Mouse (Mus musculus): ENCODE measurements at regions not wholly inside any gene's neighbourhood (a gene's known extent, or its start where the extent isn't known, plus 50 kb on each side); places are given as distances from the start of the nearest gene placed in this dataset.
"Not testable (repeated sequence)": the region's sequence is repeated elsewhere in the genome, so short reads cannot be mapped to it uniquely, and the experiment has no call there.

- intact Hi-C loops (cut with DNase I): no loop called here
- DNase-seq: no peak
Measured at GRCm38 (mm10) chr17:13547657-13548360, 193.4 kb downstream of the Tcp10c start.

- DNase-seq: no peak
- intact Hi-C loops (cut with DNase I): no loop called here
Measured at GRCm38 (mm10) chr17:13549975-13550895, 195.9 kb downstream of the Tcp10c start.

GRCm38 (mm10) chr17:13550896-13551267 lies 196.5 kb downstream of the Tcp10c start:
- intact Hi-C loops (cut with DNase I); DNase-seq: not testable (repeated sequence)

- intact Hi-C loops (cut with DNase I); DNase-seq: not testable (repeated sequence)
Measured at GRCm38 (mm10) chr17:13551693-13552404, 197.5 kb downstream of the Tcp10c start.

GRCm38 (mm10) chr17:13552840-13553239 lies 198.5 kb downstream of the Tcp10c start:
- intact Hi-C loops (cut with DNase I): not testable (repeated sequence)

GRCm38 (mm10) chr17:13555311-13556059 lies 201.1 kb downstream of the Tcp10c start:
- DNase-seq: peak; percentile 73 to 76
- intact Hi-C loops (cut with DNase I): not testable (repeated sequence)

More at GRCm38 (mm10) chr17:13552840-13553239, 198.5 kb downstream of the Tcp10c start:
- DNase-seq: not testable (repeated sequence)

GRCm38 (mm10) chr17:13556060-13556660 lies 201.8 kb downstream of the Tcp10c start:
- DNase-seq; intact Hi-C loops (cut with DNase I): not testable (repeated sequence)

GRCm38 (mm10) chr17:13558863-13559262 lies 201.5 kb upstream of the Afdn start:
- intact Hi-C loops (cut with DNase I): no loop called here
- DNase-seq: no peak

- peak in 1 of 2 experiments; percentile 36 for DNase-seq
- intact Hi-C loops (cut with DNase I): loop anchor here (5.0 kb wide), 1 partner anchor 89 kb away; no protein-coding TSS in a partner anchor
Measured at GRCm38 (mm10) chr17:13561342-13561741, 199.0 kb upstream of the Afdn start.

- intact Hi-C loops (cut with DNase I): loop anchor here (5.0 kb wide), 1 partner anchor 91 kb away; no protein-coding TSS in a partner anchor
Measured at GRCm38 (mm10) chr17:13562974-13563373, 197.4 kb upstream of the Afdn start.

GRCm38 (mm10) chr17:13564800-13565199 lies 195.5 kb upstream of the Afdn start:
- intact Hi-C loops (cut with DNase I): loop anchor here (5.0 kb wide), 1 partner anchor 92 kb away; no protein-coding TSS in a partner anchor
- DNase-seq: no peak

More at GRCm38 (mm10) chr17:13562974-13563373, 197.4 kb upstream of the Afdn start:
- no peak for DNase-seq

- intact Hi-C loops (cut with DNase I): no loop called here
- no peak for DNase-seq
Measured at GRCm38 (mm10) chr17:13566680-13567079, 193.7 kb upstream of the Afdn start.

GRCm38 (mm10) chr17:13567183-13567582 lies 193.2 kb upstream of the Afdn start:
- DNase-seq: no peak
- intact Hi-C loops (cut with DNase I): no loop called here

- DNase-seq: no peak
- intact Hi-C loops (cut with DNase I): no loop called here
Measured at GRCm38 (mm10) chr17:13570796-13571195, 189.5 kb upstream of the Afdn start.

GRCm38 (mm10) chr17:13572204-13572833 lies 188.0 kb upstream of the Afdn start:
- intact Hi-C loops (cut with DNase I): no loop called here

GRCm38 (mm10) chr17:13573036-13573435 lies 187.3 kb upstream of the Afdn start:
- no peak for DNase-seq
- intact Hi-C loops (cut with DNase I): no loop called here

More at GRCm38 (mm10) chr17:13572204-13572833, 188.0 kb upstream of the Afdn start:
- no peak for DNase-seq

- no peak for DNase-seq
- intact Hi-C loops (cut with DNase I): no loop called here
Measured at GRCm38 (mm10) chr17:13574122-13574521, 186.2 kb upstream of the Afdn start.

GRCm38 (mm10) chr17:13574682-13575444 lies 185.5 kb upstream of the Afdn start:
- intact Hi-C loops (cut with DNase I): no loop called here
- no peak for DNase-seq

Data from heart, postnatal 14 days (tissue).